Mouse (Mus musculus) layer of hippocampus, postnatal 25 days (tissue): ENCODE data around the gene Efcab9. TPM values are rescaled to one million over a fixed set of nuclear protein-coding genes. Genes with fewer than 3 reads are reported as not detected.

Experiments
- DNase-seq, 2 experiments: peaks; one replicate each; pipeline ENCODE4 v3.0.0; 2022; ENCODE audit warnings: mixed read lengths in 2 of 2, low spot score in 1 of 2; ENCODE audit errors: extremely low spot score in 1 of 2
- total RNA-seq, 2 experiments: library from RNA; stranded (reverse); gene quantifications; 2 replicates each; pipeline ENCODE4 v1.2.3; 2021

Gene Efcab9
- total RNA-seq = 1 to 10 TPM; 1.2 TPM

GRCm38 (mm10) chr11:32531871-32532764 lies at the start of gene Efcab9:
Efcab9 (minus strand) TSS chr11:32532081.
- no peak for DNase-seq

- DNase-seq = no peak
Observed at GRCm38 (mm10) chr11:32581031-32581430, 49.1 kb upstream of the Efcab9 start.

GRCm38 (mm10) chr11:32580305-32580947 lies 48.5 kb upstream of the Efcab9 start:
- no peak for DNase-seq

GRCm38 (mm10) chr11:32576760-32577050 lies 44.8 kb upstream of the Efcab9 start:
- DNase-seq = no peak

GRCm38 (mm10) chr11:32575964-32576759 lies 44.3 kb upstream of the Efcab9 start:
- DNase-seq = no peak

- no peak for DNase-seq
Observed at GRCm38 (mm10) chr11:32573669-32574068, 41.8 kb upstream of the Efcab9 start.

- DNase-seq = no peak
Observed at GRCm38 (mm10) chr11:32571103-32571502, 39.2 kb upstream of the Efcab9 start.

- DNase-seq = no peak
Observed at GRCm38 (mm10) chr11:32568637-32569293, 36.9 kb upstream of the Efcab9 start.

GRCm38 (mm10) chr11:32568060-32568459 lies 36.2 kb upstream of the Efcab9 start:
- no peak for DNase-seq

GRCm38 (mm10) chr11:32567000-32567855 lies 35.3 kb upstream of the Efcab9 start:
- DNase-seq = no peak

- no peak for DNase-seq
Observed at GRCm38 (mm10) chr11:32566184-32566583, 34.3 kb upstream of the Efcab9 start.

- DNase-seq = no peak
Observed at GRCm38 (mm10) chr11:32565088-32565487, 33.2 kb upstream of the Efcab9 start.

- no peak for DNase-seq
Observed at GRCm38 (mm10) chr11:32564629-32565028, 32.7 kb upstream of the Efcab9 start.

GRCm38 (mm10) chr11:32563660-32564059 lies 31.8 kb upstream of the Efcab9 start:
- DNase-seq = no peak

GRCm38 (mm10) chr11:32562706-32563105 lies 30.8 kb upstream of the Efcab9 start:
- no peak for DNase-seq

GRCm38 (mm10) chr11:32561465-32562355 lies 29.8 kb upstream of the Efcab9 start:
- DNase-seq = no peak

GRCm38 (mm10) chr11:32560015-32560770 lies 28.3 kb upstream of the Efcab9 start:
- DNase-seq = no peak

- DNase-seq = no peak
Observed at GRCm38 (mm10) chr11:32558677-32559076, 26.8 kb upstream of the Efcab9 start.
